Mouse (Mus musculus) thymus, adult 18-20 months (tissue): ENCODE measurements around the gene Klhl3.
A peak's percentile ranks its signal among the peaks of the same experiment; 100 is the strongest.

ENCODE experiments used
- DNase-seq, 2 experiments: peaks; one replicate each; pipeline ENCODE4 v3.0.0; 2022; ENCODE audit warnings: mixed read lengths in 2 of 2

Gene Klhl3

DNA sequence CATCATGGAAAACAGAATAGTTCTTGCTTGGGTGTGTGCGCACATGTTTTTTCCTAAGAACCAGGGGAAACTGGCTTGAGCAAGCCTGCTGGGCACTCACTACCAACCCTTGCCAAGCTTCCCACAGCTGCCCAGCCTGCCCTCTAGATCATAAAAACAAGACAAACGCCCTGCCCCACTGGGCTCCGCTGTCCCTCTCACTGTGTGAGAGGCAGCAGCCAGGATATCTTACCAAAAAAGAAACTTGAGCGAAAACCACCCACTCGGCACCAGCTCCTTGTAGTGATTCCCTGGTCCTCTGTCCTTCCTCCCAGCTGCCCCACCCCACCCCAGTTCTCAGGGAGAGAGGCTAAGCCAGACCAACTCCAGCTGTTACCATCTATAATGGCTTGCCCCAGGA, 48.1 kb downstream of the Klhl3 start:
- DNase-seq, result no peak

DNA sequence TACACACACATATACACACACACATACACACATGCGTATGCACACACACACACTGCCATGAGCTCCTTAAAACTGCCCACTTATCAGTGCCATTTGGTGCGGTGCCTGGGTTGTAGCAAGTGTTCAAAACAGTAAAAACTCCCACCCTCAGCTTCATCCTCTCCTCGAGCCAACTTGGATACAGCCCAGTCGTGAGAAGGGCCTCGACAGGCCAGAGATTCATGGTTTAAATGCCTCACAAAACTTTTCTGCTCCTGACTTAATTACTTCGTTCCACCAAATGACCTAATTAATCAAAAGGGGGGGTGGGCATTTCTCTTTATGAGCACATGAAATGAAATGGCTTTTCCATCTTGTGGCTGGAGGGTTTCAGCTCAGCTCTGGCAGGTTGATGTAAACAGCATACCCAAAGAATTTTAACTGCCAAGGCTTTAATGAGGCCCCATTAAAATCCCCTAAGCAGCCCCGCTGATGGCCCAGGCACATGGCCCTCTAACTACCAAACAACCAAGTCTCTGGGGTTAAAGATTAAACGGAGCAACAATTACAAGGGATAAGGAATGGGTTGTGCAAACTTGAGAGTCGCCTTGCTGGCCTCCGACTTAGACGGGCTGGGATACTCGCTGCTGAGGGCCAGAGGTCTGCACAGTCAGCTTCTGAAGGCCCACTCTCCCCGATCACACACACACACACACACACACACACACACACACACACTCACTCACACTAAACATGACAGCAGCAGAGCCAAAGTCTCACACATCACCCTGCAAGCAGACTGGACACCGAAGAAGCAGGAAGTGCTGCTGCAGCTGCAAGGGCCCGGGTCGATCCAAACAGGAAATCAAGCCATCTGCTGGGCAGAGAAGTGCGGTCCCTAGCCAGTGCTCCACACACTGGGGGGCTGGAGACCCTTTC, 55.2 kb downstream of the Klhl3 start:
- peak in 1 of 2 experiments; percentile 31 for DNase-seq

DNA sequence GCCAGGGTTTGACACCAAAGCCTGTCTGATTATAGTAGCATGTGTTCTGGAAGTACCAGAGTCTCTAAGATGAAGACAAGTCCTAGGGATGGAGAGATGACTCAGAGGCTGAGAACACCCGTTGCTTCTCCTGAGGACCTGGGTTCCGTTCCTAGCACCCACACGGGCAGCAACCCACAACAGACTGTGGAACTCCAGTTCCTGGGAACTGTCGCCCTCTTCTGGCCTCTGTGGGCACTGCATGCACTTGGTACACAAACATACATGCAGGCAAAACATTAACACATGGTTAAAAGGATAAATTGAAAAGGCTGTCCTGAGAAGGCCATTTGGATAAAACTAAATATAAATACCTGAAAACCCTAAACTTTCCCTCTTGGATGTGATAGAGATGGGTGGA, 56.8 kb downstream of the Klhl3 start:
- DNase-seq, result no peak

DNA sequence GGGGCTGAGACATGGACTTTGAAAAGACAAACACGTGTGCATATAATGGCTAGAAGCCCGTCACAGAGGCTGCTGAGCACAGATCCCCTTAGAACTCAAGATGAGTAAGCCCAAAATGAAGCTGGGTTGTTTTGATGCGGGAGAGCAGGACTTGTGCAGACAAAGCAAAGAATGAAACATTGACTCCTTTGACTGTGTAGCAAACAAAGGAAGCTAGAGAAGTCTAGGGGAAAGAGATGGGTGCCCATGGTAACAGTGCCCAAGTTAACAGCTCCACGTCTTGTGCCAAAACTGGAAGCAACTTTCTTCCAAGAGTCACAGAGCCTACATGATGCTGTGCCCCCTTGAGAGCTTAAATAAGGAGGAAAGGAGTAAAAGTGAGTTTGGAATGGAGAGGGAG, 59.8 kb downstream of the Klhl3 start:
- no peak for DNase-seq

DNA sequence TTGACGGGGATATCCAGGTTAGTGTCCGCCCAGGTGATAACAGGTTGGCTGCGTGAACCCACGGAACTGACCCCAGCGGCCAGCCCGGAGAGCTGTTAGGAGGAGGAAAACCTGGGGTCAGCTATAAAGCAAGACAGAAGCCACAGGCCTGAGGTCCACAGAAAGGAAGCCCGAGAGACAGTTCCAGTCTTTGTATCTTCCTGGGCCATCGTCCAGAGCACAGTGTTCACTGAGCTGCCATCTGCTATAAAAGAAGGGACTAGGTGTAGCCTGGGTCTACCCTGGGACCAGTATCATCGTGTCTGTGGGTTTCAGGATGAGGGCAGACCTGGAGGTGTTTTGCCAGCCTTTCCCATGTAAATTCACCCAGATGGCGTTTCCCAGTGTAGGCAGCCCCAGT, 61.7 kb downstream of the Klhl3 start:
- DNase-seq, result no peak

DNA sequence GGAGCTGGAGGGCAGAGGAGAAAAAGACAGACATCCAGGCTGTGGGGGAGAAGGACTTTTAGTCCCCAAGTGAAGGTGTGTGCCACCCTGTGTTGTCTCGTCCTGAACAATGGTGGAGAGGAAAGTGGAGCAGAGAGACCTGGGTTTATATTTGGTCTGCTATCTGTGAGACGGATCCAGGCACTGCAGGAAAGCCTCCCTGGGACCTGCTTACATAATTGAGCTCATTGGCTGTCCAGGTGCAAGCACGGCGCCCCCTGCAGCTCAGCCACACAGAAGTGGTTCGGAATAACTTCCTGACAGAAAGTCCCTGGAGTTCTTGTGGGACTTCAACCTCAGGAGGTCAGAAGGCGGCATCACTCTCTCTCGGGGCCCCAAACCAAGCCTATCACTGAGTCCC, 62.1 kb downstream of the Klhl3 start:
- DNase-seq, result no peak

DNA sequence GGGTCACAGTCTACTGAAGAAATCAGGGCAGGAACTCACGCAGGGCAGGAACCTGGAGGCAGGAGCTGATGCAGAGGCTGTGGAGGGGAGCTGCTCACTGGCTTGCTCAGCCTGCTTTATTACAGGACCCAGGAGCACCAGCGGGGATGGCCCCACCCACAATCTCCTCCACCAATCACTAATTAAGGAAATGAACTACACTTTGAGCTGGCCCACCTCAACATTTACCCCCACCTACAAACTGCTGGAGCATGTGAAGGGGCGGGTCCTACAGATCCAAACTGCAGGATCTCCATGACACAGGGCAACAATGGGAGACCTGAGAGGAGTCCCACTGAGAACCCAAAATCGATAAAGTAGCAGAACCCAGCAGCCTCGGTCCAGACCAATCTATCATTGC, 64.3 kb downstream of the Klhl3 start:
- DNase-seq, result no peak

DNA sequence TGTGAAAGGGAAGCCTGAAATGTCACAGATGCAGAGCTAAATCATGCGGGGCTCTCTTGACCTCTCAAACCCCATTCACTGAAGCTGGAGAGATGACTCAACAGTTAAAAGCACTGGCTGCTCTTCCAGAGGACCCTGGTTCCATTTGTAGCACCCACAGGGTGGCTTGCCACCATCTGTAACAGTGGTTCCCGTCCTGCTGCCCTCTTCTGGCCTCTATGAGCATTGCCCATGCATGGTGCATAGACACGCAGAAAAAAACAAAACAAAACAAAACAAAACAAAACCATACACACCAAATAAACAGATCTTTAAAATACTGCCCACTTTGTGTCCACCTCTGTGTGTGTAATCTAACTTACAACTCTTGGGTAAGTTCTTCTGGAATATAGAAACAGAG, 65.3 kb downstream of the Klhl3 start:
- DNase-seq, result no peak

DNA sequence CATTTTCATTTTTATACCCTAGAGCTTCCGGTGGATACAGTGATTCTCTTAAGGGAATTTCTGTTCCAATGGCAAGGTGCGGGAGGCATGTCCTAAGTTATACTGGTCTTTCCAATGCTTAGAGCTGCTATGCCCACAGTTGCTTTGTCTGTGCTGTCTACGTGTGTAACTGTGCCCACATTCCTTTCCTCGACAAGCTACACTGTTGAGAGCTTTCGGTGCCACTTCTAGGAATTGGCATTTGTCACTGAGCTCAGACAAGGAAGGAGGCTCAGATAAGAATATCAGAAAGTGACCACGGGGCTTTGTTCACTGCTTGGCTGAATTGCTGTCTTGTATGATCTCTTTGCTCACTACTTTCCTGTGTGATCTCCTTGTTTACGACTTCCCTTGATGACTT, 67.2 kb downstream of the Klhl3 start:
- DNase-seq, result no peak

DNA sequence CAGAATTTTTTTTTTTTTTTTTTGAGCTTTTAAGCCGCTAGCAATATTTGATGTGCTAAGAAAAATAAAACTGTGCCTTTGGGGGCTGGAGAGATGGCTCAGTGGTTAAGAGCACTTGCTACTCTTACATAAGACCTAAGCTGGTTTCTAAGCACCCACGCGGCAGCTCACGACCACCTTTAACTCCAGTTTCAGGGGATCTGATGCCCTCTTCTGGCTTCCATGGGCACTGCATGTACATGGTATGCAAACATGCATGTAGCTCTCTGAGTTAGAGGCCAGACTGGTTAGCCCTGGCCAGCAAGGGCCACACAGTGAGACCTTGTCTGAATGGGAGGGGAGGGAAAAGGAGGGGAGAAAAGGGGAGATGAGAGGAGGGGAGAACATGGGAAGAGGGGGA, 68.1 kb downstream of the Klhl3 start:
- no peak for DNase-seq

DNA sequence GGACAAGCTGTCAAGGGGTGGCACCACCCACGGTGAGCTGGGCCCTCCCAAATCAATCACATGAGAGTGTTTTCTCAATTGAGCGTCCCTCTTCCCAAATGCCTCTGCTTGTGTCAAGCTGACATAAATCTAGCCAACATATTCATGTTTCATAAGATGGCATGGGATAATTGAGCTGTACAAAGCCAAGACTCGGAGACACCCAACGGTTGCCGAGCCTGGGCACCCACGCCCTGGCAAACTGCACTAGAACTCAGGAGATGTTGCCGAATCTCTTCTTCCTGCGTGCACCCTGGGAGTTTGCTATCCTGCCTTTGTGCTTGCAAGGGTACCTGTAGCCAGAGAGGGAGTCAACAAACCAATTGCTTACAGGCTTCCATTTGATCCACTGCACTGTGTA, 70.1 kb downstream of the Klhl3 start:
- no peak for DNase-seq

DNA sequence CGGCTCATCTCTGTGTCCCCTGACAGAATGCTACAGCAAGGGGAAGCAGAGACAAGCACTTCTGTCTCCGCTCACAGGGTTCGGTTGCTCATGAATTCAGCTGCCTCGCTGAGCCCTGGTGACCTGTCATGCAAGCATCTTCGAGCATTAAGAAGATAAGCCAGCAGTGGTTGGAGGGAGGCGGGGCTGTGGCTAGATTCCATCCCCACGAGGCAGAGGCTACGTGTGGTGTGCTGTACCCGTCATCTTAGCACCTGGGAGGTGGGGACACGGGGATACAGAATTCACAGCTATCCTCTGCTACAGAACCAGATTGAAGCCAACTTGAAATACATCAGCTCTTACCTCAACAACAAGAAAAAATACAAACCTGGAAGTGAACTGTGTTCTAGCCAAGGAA, 73.3 kb downstream of the Klhl3 start:
- no peak for DNase-seq

DNA sequence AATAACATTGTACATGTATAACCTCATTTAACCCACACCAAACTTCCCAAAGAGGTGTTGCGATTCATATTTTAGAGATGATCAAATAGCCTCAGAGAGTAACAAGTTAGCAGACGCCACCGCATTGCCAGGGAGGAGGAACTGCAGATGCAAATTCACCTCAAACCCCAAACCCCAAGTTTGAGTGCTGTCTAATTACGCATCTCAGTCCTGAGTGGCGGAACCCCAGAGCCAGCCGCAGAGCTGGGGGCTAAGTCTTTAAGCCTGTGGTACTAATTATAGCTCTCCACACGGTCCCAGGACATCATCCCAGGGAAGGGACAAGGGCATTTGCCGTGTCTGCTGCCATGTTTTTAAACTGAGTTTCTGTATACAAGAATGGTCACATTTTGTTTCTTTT, 75.9 kb downstream of the Klhl3 start:
- DNase-seq, result no peak

DNA sequence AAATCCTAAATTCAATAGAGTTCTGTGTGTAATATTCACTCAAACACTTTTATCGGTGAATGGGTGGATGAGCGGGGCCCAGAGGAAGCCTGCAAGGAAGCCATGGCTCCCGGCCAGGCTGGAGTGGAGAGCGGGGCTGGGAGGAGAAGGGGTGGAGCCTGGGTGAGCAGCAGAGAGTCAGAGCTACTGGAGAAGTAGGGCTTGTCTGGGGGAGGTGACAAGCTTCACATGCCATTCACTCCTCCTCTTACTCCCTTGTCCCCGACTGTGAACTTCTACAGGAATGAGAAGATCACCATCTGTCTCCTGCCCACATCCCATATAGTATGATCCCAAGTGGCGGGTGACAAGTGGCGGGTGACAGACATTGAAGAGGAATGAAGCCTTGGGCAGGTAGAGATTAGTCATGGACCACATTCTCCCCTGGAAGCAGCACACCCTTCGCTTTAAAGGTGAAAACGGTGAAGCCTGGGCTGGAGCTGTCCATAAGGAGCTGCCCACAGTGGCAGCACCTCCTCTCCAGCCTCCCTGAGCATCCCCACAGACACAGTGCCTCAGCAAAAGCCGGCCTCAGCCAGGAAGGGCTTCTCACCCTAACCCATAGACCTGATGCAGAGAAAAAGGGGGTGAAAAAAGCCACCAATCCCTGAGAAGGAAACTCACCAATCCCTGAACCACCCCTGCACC, 77.8 kb downstream of the Klhl3 start:
- DNase-seq, result no peak

DNA sequence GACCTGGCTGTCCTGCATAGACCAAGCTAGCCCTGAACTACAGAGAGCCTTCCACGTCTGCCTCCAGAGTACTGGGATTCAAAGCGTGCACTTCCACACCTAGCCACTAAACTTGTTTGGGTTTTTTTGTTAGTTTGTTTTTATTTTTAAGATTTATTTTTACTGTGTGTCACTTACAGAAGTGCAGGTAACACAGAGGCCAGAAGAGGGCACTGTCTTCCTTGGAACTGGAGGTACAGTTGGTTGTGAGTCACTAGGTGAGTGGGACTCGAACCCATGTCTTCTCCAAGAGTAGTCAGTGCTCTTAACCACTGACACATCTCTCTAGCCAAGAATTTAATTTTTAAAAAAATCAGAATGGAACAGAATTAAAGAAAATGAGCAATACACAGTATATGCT, 78.4 kb downstream of the Klhl3 start:
- no peak for DNase-seq

DNA sequence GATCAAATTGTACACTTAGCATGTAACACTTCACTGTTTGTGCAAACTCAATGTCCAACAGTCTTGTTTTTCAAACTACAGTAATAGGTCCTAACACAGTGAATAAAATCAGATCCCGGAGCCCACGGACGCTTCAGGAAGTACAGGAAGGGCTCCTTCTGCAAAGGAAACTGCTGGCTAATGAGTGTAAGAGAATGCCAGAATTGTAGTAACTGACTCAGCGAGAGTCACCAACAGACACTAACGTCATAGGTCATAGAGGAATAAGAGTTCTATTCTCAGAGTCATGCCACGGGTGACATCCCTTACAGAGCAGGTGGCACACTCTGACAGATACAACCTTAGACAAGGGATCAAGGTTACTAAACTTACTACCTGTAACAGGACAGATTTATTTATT, 78.9 kb downstream of the Klhl3 start:
- DNase-seq, result no peak

DNA sequence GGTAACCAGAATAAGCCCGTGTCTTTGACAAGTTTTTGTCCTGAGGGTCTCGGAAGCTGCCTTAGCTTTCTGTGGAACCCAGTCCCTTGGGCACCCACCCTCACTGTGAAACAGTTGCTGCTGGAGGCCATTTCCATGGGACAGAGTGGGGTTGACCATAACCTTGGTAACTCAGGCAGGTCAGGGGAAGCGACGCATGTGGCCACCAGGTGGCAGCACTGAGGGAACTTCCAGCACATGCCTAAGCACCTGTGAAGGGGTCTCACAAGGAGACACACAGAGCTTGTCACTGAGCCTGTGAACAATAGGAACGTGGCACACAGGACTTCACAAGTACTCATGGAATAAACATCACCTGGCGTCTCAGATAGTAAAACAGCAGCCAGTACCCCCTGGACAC, 81.6 kb downstream of the Klhl3 start:
- DNase-seq, result peak; percentile 20 to 30

DNA sequence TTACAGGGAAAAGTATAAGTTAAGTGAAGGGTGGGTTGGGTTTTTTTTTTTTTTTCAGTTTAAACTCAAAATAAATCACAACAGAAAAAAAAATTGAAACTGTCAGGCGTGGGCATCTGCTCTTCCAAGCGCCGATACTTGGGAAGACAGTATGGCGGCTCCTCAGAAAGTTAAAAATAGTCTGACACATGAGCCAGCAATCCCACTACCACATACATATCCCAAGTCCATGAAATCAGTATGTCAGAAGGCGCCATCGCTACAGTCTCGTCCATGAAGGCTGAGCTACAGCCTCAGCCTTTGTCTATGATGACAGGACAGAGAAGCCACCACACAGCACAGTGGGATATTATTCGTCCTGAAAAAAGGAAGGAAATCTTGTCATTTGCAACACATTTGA, 86.3 kb downstream of the Klhl3 start:
- no peak for DNase-seq

DNA sequence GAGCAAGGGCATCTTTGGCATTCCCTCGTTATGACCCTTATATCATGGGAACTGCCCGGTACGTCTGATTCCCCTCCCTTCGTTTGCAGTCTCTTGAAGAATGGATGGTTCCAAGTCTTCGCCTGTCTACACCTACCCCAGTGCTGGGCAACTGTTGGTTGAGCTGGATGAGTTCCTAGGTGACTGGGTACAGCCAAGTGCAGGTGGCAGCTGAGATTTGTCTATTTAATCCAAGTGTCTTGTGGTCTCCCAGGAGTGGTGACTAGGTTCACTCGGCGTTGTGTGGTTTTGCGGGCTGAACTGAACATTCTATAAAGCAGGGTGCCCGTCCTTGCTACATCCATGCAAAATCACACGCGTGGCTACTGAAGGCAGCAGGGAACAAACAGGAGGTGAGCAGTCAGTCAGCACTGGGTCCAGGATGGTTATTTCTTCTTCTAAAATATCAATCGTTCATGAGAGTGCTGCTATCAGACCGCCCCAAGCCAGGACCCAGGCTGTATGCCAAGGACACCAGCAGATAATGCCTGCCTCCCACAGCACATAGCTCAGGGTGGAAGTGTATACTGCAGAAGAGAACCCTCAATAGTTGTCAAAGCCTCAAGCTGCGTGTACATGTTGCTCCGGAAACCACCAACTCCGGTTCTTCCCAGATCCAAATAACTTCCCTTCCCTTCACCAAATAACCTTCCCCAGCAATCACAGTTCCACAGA, 87.5 kb downstream of the Klhl3 start:
- no peak for DNase-seq

DNA sequence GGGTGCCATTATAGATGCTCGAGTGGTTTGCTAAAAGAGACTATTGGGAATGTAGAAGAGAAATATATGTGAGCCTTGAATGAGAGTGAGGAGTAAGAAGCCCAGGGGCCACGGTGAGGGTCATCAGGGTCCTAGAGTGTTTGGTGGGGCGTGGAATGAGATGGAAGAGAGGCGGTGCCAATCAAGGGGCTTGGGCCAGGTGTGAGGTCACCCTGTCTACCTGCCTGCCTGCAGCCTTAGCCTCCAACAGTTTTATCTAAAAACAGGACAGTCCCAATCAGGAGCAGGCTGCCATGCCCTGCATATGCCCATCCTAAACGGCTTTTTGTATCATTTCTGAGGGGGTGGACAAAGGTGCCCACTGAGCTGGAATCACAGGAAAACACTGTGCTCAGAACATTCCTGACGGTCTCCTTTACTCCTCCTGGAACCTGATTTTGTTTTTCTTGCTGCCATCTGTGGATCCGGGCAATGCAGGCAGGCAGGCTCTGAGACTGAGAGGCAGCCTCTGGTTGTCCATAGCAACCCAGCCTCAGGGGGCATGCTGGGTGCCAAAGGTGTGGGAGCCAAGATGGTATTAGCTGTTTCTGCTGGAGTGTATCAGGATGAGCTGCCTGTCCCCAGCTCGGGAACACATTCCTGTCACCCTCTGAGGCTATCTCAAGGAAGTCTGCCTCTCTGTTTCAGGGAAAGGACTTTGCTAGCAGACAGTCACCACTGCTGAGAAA, 89.5 kb downstream of the Klhl3 start:
- no peak for DNase-seq

DNA sequence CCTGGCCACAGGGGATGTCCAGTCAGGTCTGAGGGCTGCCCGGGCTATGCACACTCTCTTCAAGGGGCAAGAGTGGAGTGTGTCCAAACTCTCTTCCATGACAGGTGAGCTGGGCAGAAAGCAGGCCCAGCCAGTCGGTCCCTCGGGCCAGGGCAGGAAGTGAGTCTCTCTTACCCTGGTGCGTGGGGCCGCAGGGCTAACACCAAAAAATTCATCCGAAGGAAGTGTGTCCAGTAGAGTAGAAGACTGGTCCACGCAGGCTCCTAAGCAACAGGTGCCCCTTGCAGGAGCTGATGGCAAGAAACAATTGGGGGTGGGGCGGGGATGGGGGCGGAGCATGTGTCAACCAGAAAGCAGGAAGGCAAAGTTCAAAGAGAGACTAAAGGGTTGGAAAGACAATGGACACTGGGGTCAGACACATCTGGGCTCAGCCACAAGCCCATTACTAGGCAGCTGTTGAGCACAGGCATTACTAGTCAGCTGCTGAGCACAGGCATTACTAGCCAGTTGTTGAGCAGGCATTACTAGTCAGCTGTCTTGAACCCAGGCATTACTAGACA, 90.3 kb downstream of the Klhl3 start:
- DNase-seq, result no peak

DNA sequence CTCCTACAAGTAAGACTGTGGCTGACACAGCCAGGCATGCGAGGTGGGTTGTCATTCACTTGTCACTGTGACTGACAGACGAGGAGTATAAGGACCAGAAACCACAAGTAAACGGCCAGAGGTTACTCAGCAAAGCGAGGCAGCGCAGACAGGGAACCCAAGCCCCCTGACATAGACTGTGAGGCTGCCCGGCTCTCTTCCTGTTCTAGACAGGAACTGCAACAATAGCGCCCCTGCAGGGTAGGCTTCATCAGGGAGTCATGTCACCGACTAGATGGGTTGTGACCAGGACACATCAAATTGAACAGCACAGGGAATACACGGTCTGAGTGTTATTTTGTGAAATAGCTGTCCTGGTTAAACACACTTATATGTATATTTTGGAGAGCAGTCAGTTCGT, 93.0 kb downstream of the Klhl3 start:
- no peak for DNase-seq

DNA sequence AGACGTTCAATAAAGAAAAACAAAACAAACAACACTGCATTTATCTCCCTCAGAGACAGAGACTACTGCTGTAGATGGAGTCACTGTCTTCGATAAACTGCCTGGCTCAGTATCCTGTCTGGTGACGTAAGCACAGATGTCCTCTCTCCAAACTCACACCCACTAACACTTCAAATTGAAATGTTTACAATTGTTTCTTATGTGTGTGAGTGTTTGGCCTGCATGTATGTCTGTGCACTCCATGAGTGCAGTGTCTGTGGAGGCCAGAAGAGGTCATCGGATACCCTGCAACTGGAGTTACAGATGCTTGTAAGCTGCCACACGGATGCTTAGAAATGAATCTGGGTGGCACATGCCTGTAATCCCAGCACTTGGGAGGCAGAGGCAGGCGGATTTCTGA, 96.1 kb downstream of the Klhl3 start:
- DNase-seq, result no peak
